Mouse (Mus musculus) cerebellum, adult 2 months (tissue): Measurements from ENCODE around the gene Fes. TPM values are rescaled to one million over a fixed set of nuclear protein-coding genes. Genes with fewer than 3 reads are reported as not detected.

Experiments
- DNase-seq, 2 experiments: peaks; one replicate each; pipeline ENCODE4 v3.0.0; 2021
- H3K27ac ChIP-seq: fragments of 200-500 bp; 2 replicates; pipeline ENCODE4 v1.5.1; 2012; ENCODE audit warnings: low read length, control low read depth, inconsistent platforms; ENCODE audit not compliant: insufficient read depth
- H3K27me3 ChIP-seq: fragments of 200-500 bp; 2 replicates; pipeline ENCODE4 v1.6.1; 2012; ENCODE audit warnings: inconsistent platforms, mild to moderate bottlenecking, low read length, moderate library complexity; ENCODE audit not compliant: control insufficient read depth, insufficient read depth
- H3K4me1 ChIP-seq: fragments of 200-500 bp; 2 replicates; pipeline ENCODE4 v1.6.1; 2011; ENCODE audit warnings: low read length; ENCODE audit not compliant: control insufficient read depth, insufficient read depth
- H3K4me3 ChIP-seq: fragments of 200-500 bp; replicated peaks from 2 replicates; pipeline ENCODE3; 2011; ENCODE audit warnings: mild to moderate bottlenecking, low read depth, low read length, control low read depth; ENCODE audit not compliant: insufficient read depth
- CTCF ChIP-seq: fragments of 200-500 bp; IDR thresholded peaks from 2 replicates; pipeline ENCODE4 v1.5.1; 2011; ENCODE audit warnings: low read depth, mild to moderate bottlenecking, control low read depth, low read length, moderate library complexity, borderline replicate concordance; ENCODE audit not compliant: insufficient read depth
- POLR2A ChIP-seq: fragments of 200-500 bp; IDR thresholded peaks from 2 replicates; pipeline ENCODE4 v1.6.1; 2011; ENCODE audit warnings: low read length, control low read depth, borderline replicate concordance; ENCODE audit not compliant: insufficient read depth
- WGBS: fragments of 180-500 bp; shearing (Covaris S2); methylation state at CpG from one replicate; pipeline ENCODE4 v1.1.7; 2018; 5-methylcytosine and 5-hydroxymethylcytosine counted together
- polyA plus RNA-seq: library from polyadenylated mRNA; depleted of rRNA; stranded (reverse); fragments of >200 nt; gene quantifications from 2 replicates; pipeline ENCODE4 v1.2.3, GENCODE M21; 2012

Gene Fes
- polyA plus RNA-seq, 1 experiment: 4.2 TPM

GRCm38 (mm10) chr7:80343270-80344018, 44.3 kb downstream of the Fes start:
- Histone ChIP-seq H3K4me3 (peak overlapping the region; percentile 68), H3K4me1 (peaks cover 9% of the 10 kb centered on the region), H3K27ac (peak overlapping the region; percentile 78), H3K27me3 (no peaks in the 10 kb centered on the region)
- no peak for DNase-seq
- 26% methylated on average over 19 of the region's 19 CpGs for WGBS
- TF ChIP-seq CTCF (no peak), POLR2A (no peak)

GRCm38 (mm10) chr7:80342858-80343257, 44.9 kb downstream of the Fes start, which contains the start of gene Hddc3:
Gene Hddc3 (plus strand): TSS chr7:80343104.
- H3K4me3 ChIP-seq: peak within 1 kb of the TSS; percentile 68
- H3K27ac ChIP-seq: peak within 1 kb of the TSS; percentile 78
- TF ChIP-seq CTCF: peak; percentile 81
- peak; percentile 95 for TF ChIP-seq POLR2A
- 1% methylated on average over 25 of the region's 25 CpGs for WGBS
- H3K27me3 ChIP-seq: no peaks in the 10 kb centered on the region
- DNase-seq: peak; percentile 94 to 97
- peaks cover 9% of the 10 kb centered on the region for H3K4me1 ChIP-seq

- DNase-seq: no peak
- Histone ChIP-seq H3K4me3 (no peak overlapping the region), H3K4me1 (peaks cover 13% of the 10 kb centered on the region), H3K27me3 (no peaks in the 10 kb centered on the region), H3K27ac (no peak overlapping the region)
- 67% methylated on average over 7 of the region's 7 CpGs for WGBS
- no peak for TF ChIP-seq POLR2A
- no peak for TF ChIP-seq CTCF
These were observed 46.0 kb downstream of the Fes start for GRCm38 (mm10) chr7:80341793-80342192.

- DNase-seq: peak; percentile 73 to 77
- 3% methylated on average over 11 of the region's 11 CpGs for WGBS
- Histone ChIP-seq H3K27ac (peak within 1 kb of the TSS; percentile 74), H3K27me3 (no peaks in the 10 kb centered on the region), H3K4me3 (peak within 1 kb of the TSS; percentile 82), H3K4me1 (peaks cover 21% of the 10 kb centered on the region)
- TF ChIP-seq POLR2A (no peak), CTCF (peak; percentile 56)
These were observed 47.0 kb downstream of the Fes start, which contains the start of gene Unc45a for GRCm38 (mm10) chr7:80340793-80341192. Gene Unc45a (minus strand): TSS chr7:80341005.

- no peaks in the 10 kb centered on the region for H3K27me3 ChIP-seq
- peak overlapping the region; percentile 74 for H3K27ac ChIP-seq
- under 1% methylated on average over 45 of the region's 45 CpGs for WGBS
- peaks cover 25% of the 10 kb centered on the region for H3K4me1 ChIP-seq
- H3K4me3 ChIP-seq: peak overlapping the region; percentile 82
- DNase-seq: peak; percentile 99
- TF ChIP-seq CTCF: peak; percentile 62
- peak; percentile 91 for TF ChIP-seq POLR2A
These were observed 47.7 kb downstream of the Fes start for GRCm38 (mm10) chr7:80339793-80340628.

- DNase-seq: peak; percentile 58 to 72
- TF ChIP-seq CTCF (no peak), POLR2A (no peak)
- H3K27ac ChIP-seq: peak overlapping the region; percentile 74
- peaks cover 28% of the 10 kb centered on the region for H3K4me1 ChIP-seq
- H3K4me3 ChIP-seq: peak overlapping the region; percentile 72
- WGBS: 3% methylated on average over 17 of the region's 17 CpGs
- H3K27me3 ChIP-seq: no peaks in the 10 kb centered on the region
These were observed 48.4 kb downstream of the Fes start for GRCm38 (mm10) chr7:80339371-80339770.

- H3K27me3 ChIP-seq: no peaks in the 10 kb centered on the region
- H3K4me1 ChIP-seq: peaks cover 23% of the 10 kb centered on the region
- TF ChIP-seq POLR2A (no peak), CTCF (no peak)
- no peak overlapping the region for H3K27ac ChIP-seq
- H3K4me3 ChIP-seq: no peak overlapping the region
- DNase-seq: no peak
- WGBS: 62% methylated on average over 3 of the region's 3 CpGs
These were observed 50.8 kb downstream of the Fes start for GRCm38 (mm10) chr7:80336932-80337331.
